Mouse (Mus musculus): ENCODE results near the gene Clasp1. TPM values are rescaled to one million over a fixed set of nuclear protein-coding genes. Genes with fewer than 3 reads are reported as not detected.

Gene Clasp1
- total and polyA plus RNA-seq, 3 experiments: 13.9 to 21.3 TPM; not detected in 1

DNA sequence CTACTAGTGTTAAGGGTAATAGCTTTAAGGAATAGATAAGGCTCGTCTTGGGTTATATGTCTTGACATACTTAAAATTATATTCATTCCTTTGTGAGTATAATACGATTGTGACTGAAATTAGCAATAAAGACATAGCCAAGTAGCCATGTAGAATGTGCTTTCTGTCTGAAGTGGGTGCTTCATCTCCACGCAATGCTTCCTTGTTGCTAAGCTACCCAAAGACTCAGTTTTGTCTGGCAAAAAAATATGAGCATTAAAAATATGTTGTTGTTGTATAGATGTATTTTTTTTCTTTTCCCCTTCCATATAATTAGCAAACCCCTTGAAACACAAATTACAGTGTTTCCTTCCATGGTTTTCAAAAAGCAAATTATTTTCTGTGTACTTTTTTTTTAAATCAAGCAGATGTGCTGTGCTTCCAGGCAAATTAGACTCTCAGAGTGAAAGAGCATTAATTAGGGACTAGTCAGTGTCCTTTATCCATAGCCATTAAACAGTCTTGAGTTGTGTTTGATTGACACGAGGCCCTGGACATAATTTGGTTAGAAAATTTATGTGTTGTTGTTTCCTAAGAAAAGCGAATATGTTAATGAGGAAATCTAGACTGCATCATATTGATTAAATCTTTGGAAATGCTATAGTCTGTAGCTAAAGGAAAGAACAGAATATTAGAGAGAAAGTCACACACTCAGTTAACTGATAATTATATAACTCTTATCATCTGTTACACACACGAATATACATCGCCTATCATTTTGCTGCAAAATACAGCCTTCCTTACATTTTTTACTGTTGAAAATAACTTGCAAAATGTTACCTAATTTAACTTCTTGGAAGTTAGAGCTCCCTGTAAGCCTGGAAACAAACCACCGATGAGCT, 91.9 kb downstream of the Clasp1 start:
- peaks cover 2 to 76% of the 10 kb centered on the region in 2 experiments; a peak in 3 of 4 replicates for H3K36me3 ChIP-seq (ENCODE audit: control insufficient read depth in 1 of 2, insufficient read depth in 2 of 2, low read length in 2 of 2)
- H3K9ac ChIP-seq (ENCODE audit: control insufficient read depth, low read depth, low read length, poor library complexity, severe bottlenecking): peak overlapping the region; percentile 16; the same call in 1 of the 2 replicates
- no peaks in the 10 kb centered on the region for H3K9me3 ChIP-seq (replicated peaks; ENCODE audit: insufficient read depth, low read length)
- H3K27me3 ChIP-seq (ENCODE audit: control insufficient read depth in 1 of 2, insufficient read depth in 2 of 2, low read length in 2 of 2): no peaks in the 10 kb centered on the region
- peak; percentile 27 for DNase-seq (ENCODE audit: low read depth, low spot score)
- H3K4me1 ChIP-seq (ENCODE audit: control insufficient read depth in 1 of 2, insufficient read depth in 2 of 2, low read length in 2 of 2): peaks cover 56 to 78% of the 10 kb centered on the region in 2 experiments
- peak overlapping the region; percentile 82 for H3K27ac ChIP-seq (ENCODE audit: control insufficient read depth, low read depth, low read length)
- peak overlapping the region in 1 of 2 experiments; percentile 14; a peak in 2 of 4 replicates for H3K4me3 ChIP-seq (ENCODE audit: control insufficient read depth in 1 of 2, insufficient read depth in 1 of 2, low read depth in 2 of 2, low read length in 2 of 2)
- TF ChIP-seq RAD21 (IDR thresholded peaks at IDR 0.05; ENCODE audit: low read depth, low read length): no peak
- no peak for TF ChIP-seq BHLHE40 (IDR thresholded peaks at IDR 0.05; ENCODE audit: borderline replicate concordance, low read depth, low read length)
- no peak for TF ChIP-seq MAZ (IDR thresholded peaks at IDR 0.05; ENCODE audit: low read depth, low read length)
- TF ChIP-seq GABPA (IDR thresholded peaks at IDR 0.05; ENCODE audit: low read depth, low read length): no peak
- no peak for TF ChIP-seq MAFK (IDR thresholded peaks at IDR 0.05; ENCODE audit: borderline replicate concordance, low read depth, low read length)
- peak; percentile 85 to 89 for TF ChIP-seq EP300 (IDR thresholded peaks at IDR 0.05; ENCODE audit: low read depth in 1 of 2, low read length in 2 of 2)
- TF ChIP-seq POLR2AphosphoS2 (IDR thresholded peaks at IDR 0.05; ENCODE audit: low read length): no peak
- TF ChIP-seq ZC3H11A (IDR thresholded peaks at IDR 0.05; ENCODE audit: low read depth, low read length): no peak
- no peak for TF ChIP-seq CHD1 (IDR thresholded peaks at IDR 0.05; ENCODE audit: low read depth, low read length)
- peak; percentile 75; the same call in 1 of the 2 replicates for TF ChIP-seq GATA1 (IDR thresholded peaks at IDR 0.05; ENCODE audit: low read depth, low read length)
- TF ChIP-seq ZKSCAN1 (IDR thresholded peaks at IDR 0.05; ENCODE audit: low read depth, low read length): no peak
- no peak for TF ChIP-seq NELFE (IDR thresholded peaks at IDR 0.05; ENCODE audit: low read depth, low read length)
- no peak for TF ChIP-seq POLR2AphosphoS5 (IDR thresholded peaks at IDR 0.05; ENCODE audit: borderline replicate concordance, low read depth, low read length)
- TF ChIP-seq SMC3 (IDR thresholded peaks at IDR 0.05; ENCODE audit: low read depth, low read length): no peak
- no peak for TF ChIP-seq ZMIZ1 (IDR thresholded peaks at IDR 0.05; ENCODE audit: low read depth, low read length)
- TF ChIP-seq CTCF (IDR thresholded peaks at IDR 0.05 in 2 of 3, conservative IDR thresholded peaks at IDR 0.05 in 1 of 3; ENCODE audit: control insufficient read depth in 1 of 3, insufficient read depth in 1 of 3, low read depth in 2 of 3, low read length in 3 of 3, poor library complexity in 1 of 3, severe bottlenecking in 1 of 3): no peak
- TF ChIP-seq MYC (IDR thresholded peaks at IDR 0.05; ENCODE audit: low read depth, low read length): 0 out of 2 replicates have a peak, but pooled peaks have one; percentile 28
- TF ChIP-seq MEF2A (IDR thresholded peaks at IDR 0.05; ENCODE audit: extremely low read depth, insufficient replicate concordance, low read depth, low read length, poor library complexity, severe bottlenecking): peak; percentile 83; the same call in 1 of the 2 replicates
- TF ChIP-seq CHD2 (IDR thresholded peaks at IDR 0.05; ENCODE audit: low read length): no peak
- no peak for TF ChIP-seq TAL1 (IDR thresholded peaks at IDR 0.05; ENCODE audit: low read length)
- TF ChIP-seq USF1 (IDR thresholded peaks at IDR 0.05; ENCODE audit: low read depth, low read length): no peak
- no peak for TF ChIP-seq NRF1 (IDR thresholded peaks at IDR 0.05; ENCODE audit: insufficient read depth, low read depth, low read length, poor library complexity, severe bottlenecking)
- no peak for TF ChIP-seq UBTF (IDR thresholded peaks at IDR 0.05; ENCODE audit: borderline replicate concordance, insufficient read depth, low read depth, low read length)
- TF ChIP-seq HCFC1 (IDR thresholded peaks at IDR 0.05; ENCODE audit: low read depth, low read length): no peak; the same call in 1 of the 2 replicates
- TF ChIP-seq RCOR1 (IDR thresholded peaks at IDR 0.05; ENCODE audit: low read depth, low read length): peak; percentile 66; the same call in 1 of the 2 replicates
- 0 out of 2 replicates have a peak, but pooled peaks have one; percentile 38 for TF ChIP-seq MYB (IDR thresholded peaks at IDR 0.05; ENCODE audit: low read depth, low read length)
- TF ChIP-seq TCF12 (IDR thresholded peaks at IDR 0.05; ENCODE audit: low read depth, low read length): peak; percentile 90
- TF ChIP-seq POLR2A (IDR thresholded peaks at IDR 0.05; ENCODE audit: control insufficient read depth in 1 of 2, insufficient read depth in 1 of 2, low read depth in 1 of 2, low read length in 2 of 2, poor library complexity in 1 of 2): no peak
- TF ChIP-seq ETS1 (IDR thresholded peaks at IDR 0.05; ENCODE audit: low read depth, low read length): peak; percentile 86
- TF ChIP-seq JUND (IDR thresholded peaks at IDR 0.05; ENCODE audit: low read depth, low read length): no peak
- TF ChIP-seq E2F4 (IDR thresholded peaks at IDR 0.05; ENCODE audit: borderline replicate concordance, low read depth, low read length): no peak
- TF ChIP-seq SIN3A (IDR thresholded peaks at IDR 0.05; ENCODE audit: low read length): peak; percentile 74
- TF ChIP-seq KAT2A (conservative IDR thresholded peaks at IDR 0.05; ENCODE audit: low read depth, low read length): no peak
- no peak for TF ChIP-seq MAX (IDR thresholded peaks at IDR 0.05; ENCODE audit: low read length)
- H3K79me2 ChIP-seq (ENCODE audit: control insufficient read depth, insufficient read depth, low read length, poor library complexity): no peaks in the 10 kb centered on the region

Measured in MEL (cell line).